Mouse (Mus musculus) mesoderm, embryonic 11.5 days (tissue): ENCODE data around the gene Umps.

Source experiments
- DNase-seq: peaks from one replicate; pipeline ENCODE4 v3.0.0-alpha.2; 2012; ENCODE audit warnings: low read depth, low spot score

Gene Umps

GRCm38 (mm10) chr16:33966538-33967282, at the start of gene Umps:
TSS of gene Umps (minus strand) at chr16:33967038.
- peak; percentile 88 for DNase-seq

DNA sequence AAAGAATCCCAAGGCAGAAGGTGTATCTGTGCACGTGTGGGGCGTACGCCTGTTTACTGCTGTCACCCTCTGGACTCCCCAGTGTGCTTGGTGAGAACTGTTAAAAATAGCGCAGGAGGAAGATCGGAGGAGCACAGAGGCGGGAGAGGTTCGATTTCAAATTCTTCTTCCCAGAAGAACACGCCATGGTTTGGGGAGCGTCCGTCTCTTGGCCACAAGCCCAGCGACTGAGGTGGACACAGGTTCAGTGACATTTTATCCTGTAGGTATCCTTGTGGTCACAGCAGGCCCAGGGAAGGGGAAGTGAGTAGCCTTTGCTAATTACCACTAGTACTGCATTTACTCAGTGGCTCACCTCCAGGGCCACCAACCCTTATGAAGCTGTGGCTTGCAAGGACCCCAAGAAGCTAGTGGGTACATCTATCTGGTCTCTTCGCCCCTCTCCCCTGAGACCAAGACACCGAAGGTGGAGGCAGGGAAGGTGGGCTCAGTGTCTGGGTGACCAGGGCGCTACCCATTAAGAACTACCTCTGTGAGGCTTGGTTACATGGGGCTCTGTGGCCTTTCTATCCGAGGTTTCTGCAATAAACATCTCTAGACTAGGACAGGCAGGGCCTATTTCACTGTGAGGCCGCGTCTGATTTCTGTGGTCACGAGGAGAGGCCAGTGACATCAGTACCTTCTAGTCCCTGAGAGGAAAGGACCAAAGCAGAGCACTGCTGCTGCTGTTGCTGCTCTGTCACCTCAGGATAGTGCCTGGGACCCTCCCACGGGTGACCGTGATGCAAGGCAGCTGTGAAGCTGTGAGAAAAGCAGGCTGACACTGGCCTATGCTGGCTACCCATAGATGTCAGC, 45.4 kb upstream of the Umps start:
- DNase-seq: no peak

GRCm38 (mm10) chr16:34009567-34009966, 42.7 kb upstream of the Umps start:
- DNase-seq: no peak

GRCm38 (mm10) chr16:34005986-34006385, 39.1 kb upstream of the Umps start:
- no peak for DNase-seq

DNA sequence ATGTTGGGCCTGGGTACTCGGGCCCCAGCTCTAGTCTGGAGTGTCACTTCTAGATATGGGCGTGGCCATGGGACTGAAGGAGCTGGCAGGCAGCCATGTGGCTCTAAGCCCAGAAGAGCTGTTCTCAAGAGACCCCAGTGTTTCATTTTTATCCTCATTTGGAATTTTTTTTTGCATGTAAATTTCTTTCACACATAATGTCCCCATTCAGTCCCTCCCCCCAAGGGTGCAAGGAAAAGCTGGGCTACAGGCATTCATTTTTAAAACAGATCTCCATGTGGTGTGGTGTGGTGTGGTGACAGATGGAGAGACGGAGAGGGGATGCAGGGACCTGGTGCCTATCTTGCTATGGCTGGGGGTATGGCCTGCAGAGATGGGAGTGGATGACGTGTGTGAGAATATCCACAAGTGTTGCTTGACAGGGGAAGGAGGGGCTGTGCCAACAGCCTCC, 37.3 kb upstream of the Umps start:
- DNase-seq: no peak

- DNase-seq: no peak
Observed at GRCm38 (mm10) chr16:34003566-34004127, 36.8 kb upstream of the Umps start.

DNA sequence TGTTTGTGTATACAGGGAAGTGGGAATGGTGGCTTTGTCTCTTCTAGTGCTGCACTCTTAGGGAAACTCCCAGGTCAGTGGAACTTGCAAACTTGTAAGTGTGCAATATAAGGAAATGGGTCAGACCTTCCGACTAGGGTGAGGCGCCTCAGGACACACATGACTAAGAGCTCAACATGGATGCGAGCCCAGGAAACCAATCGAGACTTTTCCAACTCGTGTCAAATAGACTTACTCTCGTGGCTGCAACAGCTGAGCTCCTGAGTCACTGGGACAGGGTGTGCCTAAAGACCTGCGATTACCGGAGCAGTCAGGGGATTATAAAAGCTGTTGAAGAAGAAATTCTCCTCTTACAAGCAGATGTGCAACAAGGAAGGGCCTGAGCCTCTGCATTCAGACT, 33.9 kb upstream of the Umps start:
- no peak for DNase-seq

DNA sequence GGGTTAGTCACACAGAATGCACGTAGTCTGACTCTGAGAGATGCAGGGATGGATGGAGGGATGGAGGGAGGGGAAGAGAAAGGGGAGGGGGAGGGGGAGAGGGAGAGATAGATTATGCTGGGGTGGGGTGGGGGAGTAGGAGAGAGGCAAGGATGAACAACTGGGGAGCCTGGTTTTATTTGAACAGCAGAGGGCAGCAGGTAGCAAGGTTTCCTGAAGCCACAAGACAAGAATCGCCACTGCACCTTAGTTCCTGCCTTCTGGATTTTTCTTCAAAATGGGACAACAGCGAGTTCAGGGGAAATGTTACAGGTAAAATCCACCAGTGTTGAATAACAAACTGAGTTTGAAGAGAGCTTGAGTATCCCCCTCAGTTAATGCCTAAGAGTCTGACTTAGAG, 32.5 kb upstream of the Umps start:
- DNase-seq: peak; percentile 48

DNA sequence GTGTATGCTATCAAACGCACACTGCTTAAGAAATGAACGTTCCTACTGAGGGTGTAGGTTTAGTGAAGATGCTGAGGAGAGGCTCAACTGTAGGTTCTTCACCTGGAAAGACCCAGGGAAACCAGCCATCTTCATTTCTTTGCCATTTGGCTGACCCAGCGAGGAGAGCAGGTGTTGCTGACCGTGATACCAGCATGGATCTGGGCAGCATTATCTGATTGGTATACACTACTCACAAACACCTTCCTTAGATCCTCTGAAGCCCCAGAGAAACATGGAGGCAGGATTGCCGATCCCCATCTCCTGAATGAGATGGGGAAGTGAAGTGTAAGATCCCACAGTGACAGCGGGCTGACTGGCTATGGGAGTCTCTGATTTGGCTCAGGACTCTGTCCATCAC, 31.2 kb upstream of the Umps start:
- no peak for DNase-seq

DNA sequence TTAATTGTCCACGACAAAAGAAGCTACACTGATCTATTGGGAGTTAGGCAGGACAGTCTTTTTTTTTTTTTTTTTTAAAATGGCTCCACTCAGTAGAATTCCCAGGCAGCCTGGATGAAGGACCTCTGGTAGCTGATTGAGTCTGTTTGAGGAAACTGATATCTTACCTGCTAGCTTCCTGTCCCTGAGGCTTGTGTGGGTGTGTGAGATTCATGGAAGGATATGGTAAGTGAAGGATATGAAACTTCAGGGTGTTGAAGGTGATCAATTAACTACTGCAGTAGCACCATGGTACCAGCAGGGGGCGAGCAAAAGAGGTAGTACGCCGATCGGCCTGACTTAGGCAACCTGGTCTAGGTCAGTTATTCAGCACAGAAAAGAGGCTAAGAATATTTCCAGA, 29.2 kb upstream of the Umps start:
- DNase-seq: peak; percentile 78

DNA sequence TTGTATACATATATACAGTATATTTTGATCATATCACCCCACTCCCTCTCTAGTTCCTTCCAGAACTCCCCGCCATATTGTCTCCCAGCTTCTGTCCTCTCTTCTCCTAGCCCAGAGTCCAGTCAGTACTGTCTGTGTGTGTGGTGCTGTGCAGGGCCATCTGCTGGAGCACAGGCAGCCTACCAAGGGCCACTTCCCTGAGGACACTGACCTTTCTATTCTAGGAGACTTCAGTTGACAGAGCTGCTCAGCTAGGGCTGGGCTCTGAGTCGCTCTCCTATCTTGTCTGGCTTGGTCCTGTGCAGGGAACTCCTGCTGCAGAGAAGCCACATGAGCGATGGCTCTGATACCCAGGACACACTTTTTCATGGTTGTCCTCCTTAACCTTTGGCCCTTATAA, 28.7 kb upstream of the Umps start:
- no peak for DNase-seq

- no peak for DNase-seq
Observed at GRCm38 (mm10) chr16:33994321-33994720, 27.5 kb upstream of the Umps start.

DNA sequence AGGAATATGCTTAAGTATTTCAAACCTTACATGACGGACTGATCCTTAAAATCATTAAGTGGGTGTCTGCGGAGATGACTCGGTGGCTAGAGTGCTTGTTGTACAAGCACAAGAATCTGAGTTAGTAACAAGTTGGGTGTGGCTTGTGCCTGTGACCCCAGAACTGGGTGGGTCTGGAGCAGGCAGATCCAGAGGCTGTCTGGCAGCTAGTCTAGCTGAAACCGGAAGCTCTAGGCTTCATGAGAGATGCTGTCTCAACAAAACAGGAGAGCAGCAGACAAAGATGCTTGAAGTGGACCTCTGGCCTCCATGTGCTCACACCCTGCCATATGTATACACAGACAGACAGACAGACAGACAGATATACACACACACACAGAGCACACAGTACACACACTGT, 23.9 kb upstream of the Umps start:
- no peak for DNase-seq

- DNase-seq: no peak
Observed at GRCm38 (mm10) chr16:33989106-33989505, 22.3 kb upstream of the Umps start.

DNA sequence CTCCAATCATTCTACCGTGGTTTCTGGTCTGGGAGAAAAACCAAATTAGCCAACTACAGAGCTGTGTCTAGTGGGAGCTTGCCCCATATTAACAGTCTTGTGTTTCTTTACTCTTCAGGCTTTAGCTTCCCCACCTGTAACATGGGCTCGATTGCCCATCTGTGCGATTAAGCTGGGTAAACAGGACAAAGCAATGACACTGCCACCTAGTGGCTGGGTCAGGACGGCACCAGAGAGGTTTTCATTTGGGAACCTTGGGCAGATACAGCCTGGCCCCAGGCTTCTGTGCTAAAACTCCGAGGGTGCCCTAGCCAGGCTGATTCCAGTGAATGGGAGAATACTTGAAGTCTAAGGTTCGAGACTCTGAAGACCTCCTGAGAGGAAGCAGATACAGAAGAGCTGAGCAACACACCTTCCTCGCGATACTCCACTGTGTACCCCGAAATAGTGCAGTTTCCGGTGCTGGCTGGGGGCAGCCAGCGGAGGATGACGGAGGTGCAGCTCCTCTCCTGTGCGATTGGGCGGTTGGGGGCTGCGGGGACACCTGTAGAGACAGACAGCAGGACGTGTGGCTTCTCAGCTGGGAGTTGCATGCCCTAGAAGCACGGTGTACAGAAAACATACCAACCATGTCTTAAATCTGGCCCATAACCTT, 21.6 kb upstream of the Umps start:
- peak; percentile 37 for DNase-seq

- DNase-seq: no peak
Observed at GRCm38 (mm10) chr16:33986993-33987392, 20.2 kb upstream of the Umps start.

GRCm38 (mm10) chr16:33985372-33985771, 18.5 kb upstream of the Umps start:
- DNase-seq: no peak

GRCm38 (mm10) chr16:33983712-33984111, 16.9 kb upstream of the Umps start:
- DNase-seq: no peak

GRCm38 (mm10) chr16:33979855-33980254, 13.0 kb upstream of the Umps start:
- DNase-seq: peak; percentile 44

GRCm38 (mm10) chr16:33967283-33967640, 424 bp upstream of the Umps start:
- no peak for DNase-seq

DNA sequence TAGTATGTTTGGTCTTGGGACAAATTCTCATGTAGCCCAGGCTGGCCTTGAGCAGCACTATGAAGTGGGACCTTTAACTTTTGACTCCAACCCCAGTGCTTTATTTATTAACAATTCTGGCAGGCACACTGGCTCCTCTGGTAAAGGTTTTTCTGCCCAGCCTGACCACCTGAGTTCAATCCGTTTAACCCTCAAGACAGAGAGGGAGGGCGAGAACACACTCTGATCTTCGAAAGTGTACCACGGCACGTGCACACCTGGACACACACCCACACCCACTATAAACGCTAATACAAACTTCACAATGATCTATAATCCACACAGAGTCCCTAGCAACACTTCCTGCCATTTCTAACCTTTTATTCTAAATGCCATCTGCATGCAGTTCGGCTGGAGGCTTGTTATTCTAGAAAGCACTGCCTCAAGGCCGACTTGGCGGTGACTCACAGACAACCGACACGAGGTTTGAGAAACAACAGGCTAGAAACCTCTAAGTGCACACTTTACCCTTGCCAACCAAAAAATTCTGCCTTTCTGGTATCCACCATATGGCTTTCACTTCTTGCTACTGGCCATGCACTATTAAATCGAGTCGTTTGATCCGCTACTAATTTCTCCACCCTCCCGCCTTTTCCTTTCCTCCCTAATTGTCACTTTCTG, 830 bp downstream of the Umps start:
- no peak for DNase-seq

DNA sequence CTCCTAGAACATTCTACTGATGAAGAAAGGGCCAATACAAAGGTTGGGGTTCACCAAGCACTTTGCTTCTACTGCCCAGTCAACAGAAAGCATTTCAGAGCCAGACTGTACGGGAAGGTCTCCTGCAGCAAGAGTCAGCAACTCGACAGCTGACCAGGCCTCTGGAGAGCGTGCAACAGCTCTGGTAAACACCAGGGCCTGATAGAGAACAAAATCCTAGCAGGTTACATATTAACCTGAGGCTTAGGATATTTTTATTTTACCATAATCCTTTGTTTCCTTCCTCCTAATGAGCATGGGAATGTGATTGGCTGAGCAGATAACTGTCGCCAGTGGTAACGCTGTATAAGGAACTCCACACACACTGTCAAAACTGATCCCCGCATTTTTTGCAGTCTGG, 3.3 kb downstream of the Umps start:
- DNase-seq: no peak
